Mouse (Mus musculus) layer of hippocampus, postnatal 25 days (tissue): ENCODE data around the gene Cbx8. TPM values are rescaled to one million over a fixed set of nuclear protein-coding genes. Genes with fewer than 3 reads are reported as not detected.

Source experiments
- DNase-seq, 2 experiments: peaks; one replicate each; pipeline ENCODE4 v3.0.0; 2022; ENCODE audit warnings: mixed read lengths in 2 of 2, low spot score in 1 of 2; ENCODE audit errors: extremely low spot score in 1 of 2
- total RNA-seq, 2 experiments: library from RNA; stranded (reverse); gene quantifications; 2 replicates each; pipeline ENCODE4 v1.2.3; 2021

Gene Cbx8
- 10 to 100 TPM; 13.8 to 16.7 TPM for total RNA-seq

DNA sequence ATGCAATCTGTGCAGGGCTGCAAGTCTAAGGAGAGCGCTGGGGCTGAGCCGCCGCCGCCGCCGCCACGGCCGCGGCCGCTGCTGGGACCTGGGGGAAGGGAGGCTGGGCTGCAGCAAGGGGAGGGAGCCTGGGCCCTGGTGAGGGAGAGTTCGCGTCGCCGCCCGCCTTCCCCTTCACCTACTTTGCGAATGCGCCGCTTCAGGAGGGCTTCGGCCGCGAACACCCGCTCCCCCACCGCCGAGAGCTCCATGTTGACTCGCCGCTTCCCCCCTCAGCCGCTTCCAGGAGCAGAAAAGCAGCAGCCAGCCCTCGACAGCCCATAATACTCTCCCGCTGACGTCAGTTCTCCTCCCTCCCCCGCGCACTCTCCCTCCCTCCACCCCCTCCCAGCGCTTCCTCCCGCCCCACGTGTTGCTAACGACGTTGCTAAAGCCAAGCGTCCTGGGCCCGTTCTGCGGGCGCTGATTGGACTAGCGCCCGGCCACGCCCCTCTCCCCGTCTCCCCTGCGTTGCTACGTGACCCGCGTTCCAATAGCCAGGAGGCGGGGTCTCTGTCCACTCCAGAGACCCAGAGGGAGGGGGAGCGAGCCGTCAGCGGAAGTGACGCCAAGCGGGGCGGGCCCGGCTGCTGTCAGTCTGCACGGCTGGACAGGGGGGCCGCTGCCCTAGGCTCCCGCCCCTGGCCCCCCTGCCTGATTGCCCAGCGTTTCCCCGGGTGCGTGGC, at the start of gene Cbx8:
Cbx8 (minus strand) TSS at position 370 of the 725 bp plus-strand sequence.
- peak; percentile 96 to 97 for DNase-seq

DNA sequence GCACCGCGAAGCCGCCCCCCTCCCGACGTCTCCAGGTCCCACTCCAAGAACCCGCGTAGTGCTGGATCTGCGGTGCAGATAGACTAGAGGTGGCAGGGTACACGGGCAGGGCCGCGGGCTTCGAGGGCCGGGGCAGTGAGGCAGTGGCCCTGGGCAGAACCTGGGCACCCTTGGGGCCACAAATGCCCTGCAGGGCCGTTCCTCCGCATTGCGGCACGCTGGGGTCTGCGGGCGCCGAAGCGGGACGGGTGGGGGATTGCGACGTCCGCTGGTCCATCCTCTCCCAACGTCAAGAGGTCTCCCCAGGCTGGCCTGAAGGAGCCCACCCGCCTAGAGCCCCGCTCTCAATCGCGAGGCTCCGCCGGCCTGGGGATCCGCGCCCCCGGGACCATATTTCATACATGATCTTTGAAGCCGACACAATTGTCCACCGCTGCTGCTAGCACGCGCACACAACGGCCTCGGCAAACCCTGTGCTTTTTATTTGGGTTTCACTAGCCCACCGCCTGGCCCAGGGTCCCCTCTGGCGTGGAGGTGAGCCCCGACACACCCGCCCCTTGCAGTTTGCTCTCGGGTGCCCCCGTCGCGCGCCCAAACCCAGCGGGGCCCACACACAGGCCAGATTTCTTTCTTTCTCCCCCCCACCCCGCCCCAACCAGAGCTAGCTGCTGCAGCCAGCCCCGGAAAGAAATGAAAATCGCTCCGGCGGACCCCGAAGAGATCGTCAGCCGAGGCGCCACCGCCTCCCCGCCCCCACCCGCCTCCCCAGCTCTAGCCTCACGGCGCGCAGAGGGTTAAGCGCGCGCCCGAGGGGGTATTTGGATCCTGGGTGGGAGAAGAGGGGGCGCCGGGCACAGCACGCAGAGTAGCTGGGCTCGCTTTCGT, 49.5 kb upstream of the Cbx8 start:
- DNase-seq: peak in 1 of 2 experiments; percentile 9

DNA sequence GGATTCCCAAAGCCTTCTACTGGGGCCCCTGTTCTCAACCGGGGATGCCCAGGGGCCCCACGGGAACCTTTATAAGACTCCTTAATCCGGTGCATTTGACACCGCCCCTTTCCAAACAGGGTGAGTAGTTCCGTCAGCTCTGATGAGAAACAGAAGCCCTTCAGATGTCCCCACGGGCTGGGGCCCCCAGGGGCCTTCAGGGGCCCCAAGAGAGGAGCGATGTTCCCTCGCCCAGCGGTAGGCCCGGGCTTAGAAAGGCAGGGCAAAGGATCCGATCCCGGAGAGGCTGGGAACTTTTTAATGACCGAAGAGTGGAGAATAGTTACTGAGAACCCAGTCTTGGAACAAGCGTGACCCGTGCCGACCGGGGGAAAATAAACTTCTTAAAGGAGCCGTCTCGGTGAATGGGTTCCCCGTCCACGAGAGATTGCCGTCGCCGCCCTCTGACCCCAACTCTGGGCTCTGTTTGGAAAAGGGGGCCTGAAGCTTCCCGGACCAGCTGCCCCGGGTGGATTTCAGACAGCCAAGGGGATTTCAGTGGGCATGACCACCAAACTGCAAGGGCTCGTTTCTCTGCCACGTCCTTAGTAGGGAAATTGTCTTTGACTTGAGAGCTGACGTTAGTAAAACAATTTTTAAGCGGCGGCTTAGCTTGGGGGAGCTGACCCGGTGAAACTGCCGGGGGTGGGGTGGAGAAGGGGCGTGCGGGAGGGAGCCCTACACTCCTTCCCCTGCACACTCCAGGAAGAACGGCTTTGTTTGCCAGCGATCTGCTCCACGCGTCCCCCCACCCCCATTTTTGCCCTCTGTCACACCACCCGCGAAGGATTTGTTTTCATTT, 48.7 kb upstream of the Cbx8 start:
- no peak for DNase-seq

DNA sequence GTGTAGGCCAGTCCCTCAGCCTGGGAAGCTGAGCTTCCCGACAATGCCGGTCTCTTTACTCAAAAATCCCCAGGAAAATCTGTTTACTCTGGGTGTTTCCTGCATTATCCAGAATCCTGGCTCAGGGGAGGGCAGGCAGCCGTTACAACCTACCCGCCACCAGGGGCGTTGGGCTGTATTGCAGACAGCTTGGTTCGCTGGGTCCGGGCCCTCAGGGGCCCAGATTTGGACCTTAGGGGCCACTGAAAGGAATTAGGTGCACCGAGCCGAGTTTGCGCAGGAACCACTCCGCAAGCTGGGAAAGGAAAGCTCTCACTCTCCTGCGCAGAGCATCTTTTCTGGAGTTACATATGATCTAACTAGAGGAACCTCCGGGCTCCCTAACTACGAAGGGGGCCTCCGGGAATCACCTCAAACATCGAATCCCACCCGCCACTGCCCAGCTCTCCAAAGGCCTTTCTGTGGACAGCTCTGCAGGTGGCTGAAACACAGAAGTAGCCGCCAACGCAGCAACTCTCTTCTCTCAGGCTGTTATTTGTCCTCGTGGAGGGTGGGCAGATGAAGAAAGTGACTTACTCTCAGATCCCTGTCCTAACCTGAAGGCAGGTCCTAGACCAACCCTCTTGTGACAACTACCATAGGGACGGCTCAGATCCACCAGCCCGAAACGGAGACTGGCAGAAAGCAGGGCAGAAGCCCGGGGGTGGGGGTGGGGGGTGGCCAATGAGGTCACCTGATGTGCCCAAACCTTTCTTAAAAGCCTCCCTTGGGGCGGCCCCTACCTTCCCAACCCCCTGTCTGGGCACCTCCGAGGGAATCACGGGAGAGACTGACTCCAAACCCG, 47.8 kb upstream of the Cbx8 start:
- DNase-seq: peak; percentile 12 to 22

- peak in 1 of 2 experiments; percentile 15 for DNase-seq
These were observed 46.7 kb upstream of the Cbx8 start for GRCm38 (mm10) chr11:119087301-119088082.

DNA sequence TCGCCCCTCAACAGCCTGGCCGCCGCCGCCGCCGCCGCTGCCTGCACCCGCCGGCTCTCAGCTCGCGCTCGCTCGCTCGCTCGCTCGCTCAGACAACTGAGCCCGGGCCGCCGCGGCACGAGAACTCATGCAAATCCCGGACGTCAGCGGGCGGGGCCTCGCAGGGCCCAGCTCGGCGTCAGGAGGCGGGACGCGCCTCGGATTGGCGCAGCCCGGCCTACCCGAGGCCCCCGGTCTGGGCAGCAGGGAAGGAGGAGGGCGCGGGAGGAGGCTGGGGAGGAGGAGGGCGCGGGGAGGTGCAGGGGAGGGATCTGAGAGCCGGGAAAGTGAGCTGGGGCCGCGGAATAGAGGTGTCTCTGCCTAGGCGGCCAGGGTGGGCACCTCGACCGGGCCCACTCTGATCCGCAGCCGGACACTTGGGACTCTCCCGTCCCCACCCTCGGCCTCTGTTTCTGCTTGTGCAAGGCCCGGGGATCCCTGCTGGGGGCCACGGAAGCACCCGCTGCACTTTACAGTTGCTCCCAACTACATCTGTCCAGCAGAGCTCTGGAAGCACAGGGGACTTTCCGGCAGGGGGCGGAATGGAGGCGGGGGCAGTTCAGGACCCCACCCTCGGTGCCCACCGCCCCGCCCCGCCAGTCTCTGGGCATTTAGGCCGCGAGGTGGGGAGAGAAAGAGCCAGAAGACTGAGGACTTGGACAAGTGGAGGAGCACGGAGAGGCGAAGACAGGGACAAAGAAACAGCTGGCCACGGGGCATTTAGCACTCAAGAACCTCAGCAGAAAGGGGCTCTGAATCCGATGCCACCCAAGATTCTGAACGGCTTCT, 45.6 kb upstream of the Cbx8 start, which contains the start of gene Cbx4:
Cbx4 (minus strand) TSS at position 78 of the 828 bp plus-strand sequence.
- DNase-seq: peak; percentile 71 to 75

DNA sequence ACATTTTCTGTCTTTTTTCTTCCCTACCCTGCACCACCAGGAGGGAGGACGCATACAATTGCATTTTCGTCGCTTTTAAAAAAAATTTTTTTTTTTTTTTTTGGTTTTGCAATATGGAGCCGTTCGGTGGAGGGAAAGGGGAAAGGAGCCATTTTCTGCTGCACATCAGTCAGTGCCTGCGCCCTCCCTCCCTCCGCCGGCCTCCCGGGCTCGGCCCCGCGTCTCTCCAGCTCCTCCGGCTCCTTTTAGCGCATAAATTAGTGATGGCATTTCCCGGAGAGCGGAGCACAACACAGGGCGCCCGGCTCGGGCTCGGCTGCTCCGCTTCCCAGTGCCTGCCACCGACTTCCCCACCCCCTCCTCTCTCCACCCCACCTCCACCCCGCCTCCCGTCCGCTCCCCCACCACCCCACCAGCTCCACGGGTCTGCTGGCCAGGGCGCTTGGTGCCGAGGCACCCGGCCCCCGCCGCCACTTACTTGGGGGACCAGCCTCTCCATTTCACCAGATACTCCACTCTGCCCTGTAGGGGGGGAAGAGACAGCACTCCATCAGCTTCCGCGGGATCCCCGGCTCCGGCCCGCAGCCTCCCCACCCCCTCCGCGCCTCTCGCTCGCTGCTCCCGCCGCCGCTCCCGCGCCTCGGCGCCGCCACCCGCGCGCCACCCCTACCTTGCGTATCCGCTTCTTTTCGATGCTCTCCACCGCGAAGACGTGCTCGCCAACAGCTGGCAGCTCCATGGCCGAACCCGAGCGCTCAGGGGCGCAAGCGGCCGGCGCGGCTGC, 44.7 kb upstream of the Cbx8 start:
- peak; percentile 60 to 80 for DNase-seq

DNA sequence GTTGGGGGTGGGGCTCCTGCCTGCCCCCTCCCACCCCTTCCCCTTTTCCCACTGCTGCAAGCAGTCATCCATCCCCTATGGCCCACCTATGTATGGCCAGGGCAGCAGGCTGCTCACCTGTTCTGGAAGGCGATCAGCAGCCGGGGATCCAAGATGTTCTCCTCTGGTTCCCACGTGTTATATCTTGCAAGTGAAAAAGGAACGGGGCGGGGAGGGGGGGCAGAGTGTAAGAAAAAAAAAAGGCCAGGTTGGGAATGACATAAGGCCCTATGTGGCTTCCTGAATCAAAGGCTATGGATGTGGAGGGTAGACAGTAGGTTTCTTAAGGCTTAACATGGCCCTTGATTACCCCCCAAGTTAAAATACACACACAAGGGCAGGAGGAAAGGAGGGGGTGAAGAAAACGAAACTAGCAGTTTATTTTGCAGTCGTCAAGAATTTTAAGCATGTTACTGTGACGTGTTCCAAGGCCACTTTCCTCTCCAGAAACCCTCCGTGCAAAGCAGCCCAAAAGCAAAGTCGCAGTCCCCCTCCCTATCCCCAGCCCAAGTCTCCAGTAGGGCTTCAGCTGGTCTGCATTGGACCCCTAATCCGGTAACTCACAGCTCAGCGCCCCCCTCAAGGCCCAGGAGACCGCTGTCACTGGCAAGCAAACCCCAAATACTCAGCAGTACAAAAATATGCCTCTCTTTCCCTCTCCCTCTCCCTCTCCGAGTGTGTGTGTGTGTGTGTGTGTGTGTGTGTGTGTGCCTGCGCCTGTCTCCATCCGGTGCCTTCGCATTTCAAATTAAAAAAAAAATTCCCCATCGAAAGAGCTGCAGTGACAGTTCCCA, 43.9 kb upstream of the Cbx8 start:
- DNase-seq: peak; percentile 43 to 48

- DNase-seq: peak; percentile 18 to 38
These were observed 43.1 kb upstream of the Cbx8 start for GRCm38 (mm10) chr11:119083724-119084445.

- DNase-seq: no peak
These were observed 42.1 kb upstream of the Cbx8 start for GRCm38 (mm10) chr11:119082638-119083599.

- peak in 1 of 2 experiments; percentile 58 for DNase-seq
These were observed 41.3 kb upstream of the Cbx8 start for GRCm38 (mm10) chr11:119081839-119082637.

GRCm38 (mm10) chr11:119081148-119081838, 40.5 kb upstream of the Cbx8 start:
- peak in 1 of 2 experiments; percentile 6 for DNase-seq
